Mouse (Mus musculus): ENCODE results near the gene Snrnp35.
"Not testable (repeated sequence)": the region's sequence is repeated elsewhere in the genome, so short reads cannot be mapped to it uniquely, and the experiment has no call there.

The Snrnp35 gene

GRCm38 (mm10) chr5:124500037-124500436, 17.1 kb downstream of the Snrnp35 start:
- not testable (repeated sequence) for DNase-seq (ENCODE audit: low spot score in 2 of 2)

GRCm38 (mm10) chr5:124500573-124500972, 17.6 kb downstream of the Snrnp35 start:
- DNase-seq (ENCODE audit: low spot score in 2 of 2): no peak

GRCm38 (mm10) chr5:124501541-124501940, 18.6 kb downstream of the Snrnp35 start:
- no peak for DNase-seq (ENCODE audit: low spot score in 2 of 2)

GRCm38 (mm10) chr5:124503742-124504141, 20.8 kb downstream of the Snrnp35 start:
- DNase-seq (ENCODE audit: low spot score in 2 of 2): no peak

- DNase-seq (ENCODE audit: low spot score in 2 of 2): no peak
These were observed 22.3 kb downstream of the Snrnp35 start for GRCm38 (mm10) chr5:124505235-124505634.

- no peak for DNase-seq (ENCODE audit: low spot score in 2 of 2)
These were observed 23.9 kb downstream of the Snrnp35 start for GRCm38 (mm10) chr5:124506731-124507359.

- no peak for DNase-seq (ENCODE audit: low spot score in 2 of 2)
These were observed 26.3 kb downstream of the Snrnp35 start for GRCm38 (mm10) chr5:124509200-124509599.

- no peak for DNase-seq (ENCODE audit: low spot score in 2 of 2)
These were observed 26.9 kb downstream of the Snrnp35 start for GRCm38 (mm10) chr5:124509742-124510237.

- no peak for DNase-seq (ENCODE audit: low spot score in 2 of 2)
These were observed 27.7 kb downstream of the Snrnp35 start for GRCm38 (mm10) chr5:124510536-124511050.

GRCm38 (mm10) chr5:124515789-124516188, 32.9 kb downstream of the Snrnp35 start:
- no peak for DNase-seq (ENCODE audit: low spot score in 2 of 2)

- no peak for DNase-seq (ENCODE audit: low spot score in 2 of 2)
These were observed 35.7 kb downstream of the Snrnp35 start for GRCm38 (mm10) chr5:124518648-124519047.

- DNase-seq (ENCODE audit: low spot score in 2 of 2): no peak
These were observed 38.7 kb downstream of the Snrnp35 start for GRCm38 (mm10) chr5:124521588-124521987.

GRCm38 (mm10) chr5:124523032-124523431, 40.1 kb downstream of the Snrnp35 start:
- no peak for DNase-seq (ENCODE audit: low spot score in 2 of 2)

GRCm38 (mm10) chr5:124524943-124525342, 42.0 kb downstream of the Snrnp35 start:
- no peak for DNase-seq (ENCODE audit: low spot score in 2 of 2)

GRCm38 (mm10) chr5:124528351-124528750, 45.4 kb downstream of the Snrnp35 start:
- no peak for DNase-seq (ENCODE audit: low spot score in 2 of 2)

GRCm38 (mm10) chr5:124528791-124529190, 45.9 kb downstream of the Snrnp35 start:
- no peak for DNase-seq (ENCODE audit: low spot score in 2 of 2)

- DNase-seq (ENCODE audit: low spot score in 2 of 2): no peak
These were observed 46.3 kb downstream of the Snrnp35 start for GRCm38 (mm10) chr5:124529191-124529651.

GRCm38 (mm10) chr5:124529697-124530096, 46.8 kb downstream of the Snrnp35 start:
- no peak for DNase-seq (ENCODE audit: low spot score in 2 of 2)

- DNase-seq (ENCODE audit: low spot score in 2 of 2): peak; percentile 74 to 79
These were observed 48.0 kb downstream of the Snrnp35 start, which contains the start of gene Rilpl1 for GRCm38 (mm10) chr5:124530655-124531582. Gene Rilpl1 (minus strand): TSS chr5:124531391.

GRCm38 (mm10) chr5:124531583-124531930, 48.6 kb downstream of the Snrnp35 start:
- no peak for DNase-seq (ENCODE audit: low spot score in 2 of 2)

- DNase-seq (ENCODE audit: low spot score in 2 of 2): no peak
These were observed 49.5 kb downstream of the Snrnp35 start for GRCm38 (mm10) chr5:124532451-124532850.

- DNase-seq (ENCODE audit: low spot score in 2 of 2): no peak
These were observed 52.1 kb downstream of the Snrnp35 start for GRCm38 (mm10) chr5:124535016-124535415.

Measured in thymus, postnatal 10 days (tissue).